Mouse (Mus musculus): Measurements from ENCODE around the gene Cfap300. TPM values are rescaled to one million over a fixed set of nuclear protein-coding genes. Genes with fewer than 3 reads are reported as not detected.

Gene Cfap300
- polyA plus RNA-seq, 1 experiment from 2014 or later, result 0.88 TPM

DNA sequence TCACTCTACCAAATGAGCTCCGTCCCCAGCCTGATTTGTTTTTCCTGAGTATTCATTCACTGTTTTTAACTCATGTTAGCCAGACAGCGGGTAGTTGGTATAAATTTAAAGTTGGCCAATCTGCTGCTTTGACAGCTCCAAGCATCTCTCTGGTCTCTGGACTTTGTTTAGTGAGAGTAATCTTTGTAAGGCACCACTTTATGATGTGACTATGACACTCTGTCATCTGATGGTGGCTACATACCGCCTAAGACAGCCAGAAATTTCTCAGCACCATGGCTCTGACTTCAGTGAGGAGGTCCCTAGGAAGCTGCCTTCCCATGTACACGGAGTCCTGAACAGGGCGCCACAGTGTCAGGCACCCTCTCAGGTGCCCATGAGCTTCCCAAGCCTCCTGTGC is 24.0 kb downstream of the Cfap300 start:
- WGBS (ENCODE audit: insufficient replicate concordance), result 66% methylated on average over 5 of the region's 5 CpGs
- H3K4me3 ChIP-seq (replicated peaks), result no peak overlapping the region

DNA sequence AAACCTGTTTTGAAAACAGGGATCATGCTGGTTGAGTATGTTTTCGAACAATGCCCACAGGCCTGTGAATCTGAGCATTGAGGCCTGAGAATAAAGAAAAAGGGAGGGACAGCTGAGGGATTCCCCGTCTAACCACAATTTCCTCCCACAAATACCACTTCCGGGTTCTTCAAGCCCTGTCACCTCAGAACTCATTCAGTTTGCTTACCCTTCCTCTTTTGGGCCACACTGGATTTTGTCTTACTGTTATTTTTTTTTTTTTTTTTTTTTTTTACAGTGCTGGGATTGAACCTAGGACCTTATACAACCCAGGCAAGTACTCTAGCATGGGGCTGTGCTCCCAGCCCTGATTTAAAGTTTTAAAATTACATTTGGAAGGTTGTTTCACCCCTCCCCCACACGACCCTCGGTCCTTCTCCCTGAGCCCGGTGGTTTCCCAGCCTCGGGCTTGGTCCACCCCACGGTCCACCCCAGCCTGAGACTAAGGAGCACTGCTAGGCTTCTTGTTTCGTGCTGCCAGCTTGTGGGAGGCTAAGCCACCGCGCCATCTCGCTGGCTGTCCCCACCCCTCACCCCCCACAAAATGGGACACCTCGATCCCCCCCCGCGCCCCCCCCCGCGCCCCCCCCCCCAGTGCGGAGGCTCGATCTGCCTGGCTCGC is 25.2 kb downstream of the Cfap300 start:
- H3K36me3 ChIP-seq (replicated peaks), result no peaks in the 10 kb centered on the region
- H3K4me2 ChIP-seq, result no peak overlapping the region
- H3K9ac ChIP-seq, result no peak overlapping the region
- H3K27ac ChIP-seq (replicated peaks), result no peak overlapping the region
- no peak for ATAC-seq (ENCODE audit: insufficient read depth)
- peaks cover 37% of the 10 kb centered on the region for H3K27me3 ChIP-seq
- no peaks in the 10 kb centered on the region for H3K9me3 ChIP-seq (replicated peaks)
- no peak overlapping the region for H3K4me3 ChIP-seq (replicated peaks)
- no peaks in the 10 kb centered on the region for H3K4me1 ChIP-seq (replicated peaks)
- 18% methylated on average over 17 of the region's 20 CpGs for WGBS (ENCODE audit: insufficient replicate concordance)

More for the DNA sequence above, 24.0 kb downstream of the Cfap300 start:
- H3K4me1 ChIP-seq (replicated peaks), result no peaks in the 10 kb centered on the region
- H3K4me2 ChIP-seq, result no peak overlapping the region
- H3K9me3 ChIP-seq (replicated peaks), result no peaks in the 10 kb centered on the region
- H3K36me3 ChIP-seq (replicated peaks), result no peaks in the 10 kb centered on the region
- H3K27me3 ChIP-seq, result peaks cover 30% of the 10 kb centered on the region
- no peak for ATAC-seq (ENCODE audit: insufficient read depth)
- no peak overlapping the region for H3K9ac ChIP-seq
- no peak overlapping the region for H3K27ac ChIP-seq (replicated peaks)

DNA sequence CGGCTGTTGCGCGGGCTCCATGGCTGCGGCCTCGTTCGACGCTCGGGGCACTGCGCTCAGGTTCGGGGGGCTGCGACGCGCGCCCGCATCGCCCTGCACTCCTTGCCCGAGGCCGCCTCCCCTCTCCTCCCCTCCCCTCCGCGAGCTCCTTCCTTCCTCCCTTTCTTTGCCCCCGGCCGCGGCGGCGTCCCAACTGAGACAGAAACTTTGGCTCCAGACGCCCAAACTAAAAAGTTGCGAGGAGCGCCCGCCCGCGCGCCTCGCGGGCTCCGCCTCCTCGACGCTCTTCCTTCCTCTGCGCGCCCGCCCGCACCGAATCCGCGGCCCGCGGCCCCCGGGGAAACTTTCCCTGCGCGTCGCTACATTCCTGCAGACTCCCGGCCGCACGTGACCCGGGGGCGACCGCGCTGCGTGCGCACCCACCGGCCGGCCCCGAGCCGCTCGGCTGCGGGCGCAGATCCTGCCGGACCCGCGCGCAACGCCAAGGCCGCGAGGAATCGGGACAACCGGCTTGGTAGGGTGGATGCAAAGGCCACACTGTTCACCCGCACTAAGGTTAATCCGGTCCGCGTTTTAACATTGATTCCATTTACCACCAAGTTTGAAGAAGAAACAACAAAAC is 38.1 kb downstream of the Cfap300 start, which contains the start of gene Yap1:
Yap1 (minus strand) TSS at position 227 of the 622 bp plus-strand sequence.
- H3K27me3 ChIP-seq, result peaks cover 92% of the 10 kb centered on the region
- ATAC-seq (ENCODE audit: insufficient read depth), result peak; percentile 64
- 0 out of 2 replicates have a peak, but pooled peaks cover 5% of the 10 kb centered on the region for H3K36me3 ChIP-seq (replicated peaks)
- 0 out of 2 replicates have a peak, but pooled peaks cover 6% of the 10 kb centered on the region for H3K4me1 ChIP-seq (replicated peaks)
- peak within 1 kb of the TSS; percentile 59 for H3K4me2 ChIP-seq
- H3K27ac ChIP-seq (replicated peaks), result peak within 1 kb of the TSS; percentile 65
- WGBS (ENCODE audit: insufficient replicate concordance), result 1% methylated on average over 73 of the region's 79 CpGs
- H3K9me3 ChIP-seq (replicated peaks), result no peaks in the 10 kb centered on the region
- H3K9ac ChIP-seq, result peak within 1 kb of the TSS; percentile 31; the same call in 1 of the 2 replicates
- peak within 1 kb of the TSS; percentile 57 for H3K4me3 ChIP-seq (replicated peaks)

DNA sequence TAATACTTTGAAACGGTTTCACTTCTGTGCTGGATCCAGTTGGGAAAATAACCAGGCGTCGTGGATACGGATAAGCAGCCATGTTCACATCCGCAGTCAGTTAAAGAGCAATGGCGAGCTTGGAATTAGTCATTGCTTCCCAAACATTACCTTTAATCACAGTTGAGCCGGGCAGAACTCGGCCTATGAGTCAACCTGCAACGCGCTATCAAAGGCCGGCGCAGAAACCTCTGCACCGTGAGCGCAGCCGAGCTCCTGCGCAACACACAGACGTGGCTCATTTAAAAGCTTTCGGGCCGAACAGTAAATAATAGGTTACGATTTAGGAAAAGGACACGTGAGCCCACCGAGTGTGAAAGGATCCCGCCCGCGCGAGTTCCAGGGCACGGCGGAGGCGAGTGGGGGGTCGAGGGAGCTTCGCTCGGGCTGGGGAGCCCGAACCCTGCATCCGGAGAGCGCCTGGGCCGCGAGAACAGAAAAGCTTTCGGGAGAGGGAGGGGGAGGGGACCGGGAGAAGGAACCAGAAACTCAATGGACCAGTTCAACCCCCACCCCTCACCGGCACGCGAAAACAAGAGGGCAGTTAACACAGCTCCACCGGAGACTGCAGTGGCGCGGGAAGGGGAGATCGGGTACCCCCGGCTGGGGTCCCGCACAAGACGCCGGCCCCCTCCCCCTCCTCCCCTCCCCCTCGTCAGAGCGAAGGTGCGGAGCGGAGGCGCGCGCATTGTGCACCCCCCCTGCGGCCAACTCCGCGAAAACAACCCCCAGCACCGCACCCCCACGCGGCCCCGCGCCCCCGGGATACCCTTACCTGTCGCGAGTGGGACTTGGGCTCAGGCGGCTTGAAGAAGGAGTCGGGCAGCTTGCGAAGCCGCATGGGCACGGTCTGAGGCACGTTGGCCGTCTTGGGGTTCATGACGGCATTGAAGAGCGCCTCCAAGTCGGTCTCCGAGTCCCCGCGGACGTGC is 39.0 kb downstream of the Cfap300 start:
- H3K4me3 ChIP-seq (replicated peaks), result peak overlapping the region; percentile 57
- ATAC-seq (ENCODE audit: insufficient read depth), result peak; percentile 60
- peak overlapping the region; percentile 65 for H3K27ac ChIP-seq (replicated peaks)
- WGBS (ENCODE audit: insufficient replicate concordance), result under 1% methylated on average over 72 of the region's 82 CpGs
- H3K36me3 ChIP-seq (replicated peaks), result 0 out of 2 replicates have a peak, but pooled peaks cover 5% of the 10 kb centered on the region
- H3K27me3 ChIP-seq, result peaks cover 92% of the 10 kb centered on the region
- peak overlapping the region; percentile 59 for H3K4me2 ChIP-seq
- no peaks in the 10 kb centered on the region for H3K9me3 ChIP-seq (replicated peaks)
- H3K9ac ChIP-seq, result peak overlapping the region; percentile 31; the same call in 1 of the 2 replicates
- H3K4me1 ChIP-seq (replicated peaks), result 0 out of 2 replicates have a peak, but pooled peaks cover 6% of the 10 kb centered on the region

DNA sequence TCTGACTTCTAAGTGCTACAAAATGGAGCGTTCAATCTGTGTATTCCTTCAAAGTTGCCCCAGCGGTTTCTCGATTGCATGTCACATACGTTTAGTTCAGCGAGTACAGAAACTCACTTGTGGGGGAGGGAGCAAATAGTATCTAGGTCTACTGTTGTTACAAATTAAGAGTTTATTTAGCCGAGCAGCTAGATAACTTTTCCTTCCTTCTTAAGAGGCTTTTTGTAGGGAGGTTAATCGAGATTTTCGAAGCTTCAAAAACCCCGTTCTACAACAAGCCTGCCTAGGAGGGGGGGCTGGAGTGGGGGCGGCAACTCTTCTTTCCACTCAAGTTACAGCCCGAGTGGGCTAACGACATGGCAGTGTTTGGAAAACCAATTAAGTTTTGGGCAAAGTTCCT is 39.8 kb downstream of the Cfap300 start:
- no peaks in the 10 kb centered on the region for H3K9me3 ChIP-seq (replicated peaks)
- peaks cover 88% of the 10 kb centered on the region for H3K27me3 ChIP-seq
- peak overlapping the region; percentile 57 for H3K4me3 ChIP-seq (replicated peaks)
- H3K4me2 ChIP-seq, result peak overlapping the region; percentile 59
- H3K4me1 ChIP-seq (replicated peaks), result 0 out of 2 replicates have a peak, but pooled peaks cover 6% of the 10 kb centered on the region
- 0 out of 2 replicates have a peak, but pooled peaks cover 5% of the 10 kb centered on the region for H3K36me3 ChIP-seq (replicated peaks)
- WGBS (ENCODE audit: insufficient replicate concordance), result 5% methylated on average over 12 of the region's 12 CpGs
- peak overlapping the region; percentile 65; the same call in 1 of the 2 replicates for H3K27ac ChIP-seq (replicated peaks)
- no peak overlapping the region for H3K9ac ChIP-seq
- no peak for ATAC-seq (ENCODE audit: insufficient read depth)

DNA sequence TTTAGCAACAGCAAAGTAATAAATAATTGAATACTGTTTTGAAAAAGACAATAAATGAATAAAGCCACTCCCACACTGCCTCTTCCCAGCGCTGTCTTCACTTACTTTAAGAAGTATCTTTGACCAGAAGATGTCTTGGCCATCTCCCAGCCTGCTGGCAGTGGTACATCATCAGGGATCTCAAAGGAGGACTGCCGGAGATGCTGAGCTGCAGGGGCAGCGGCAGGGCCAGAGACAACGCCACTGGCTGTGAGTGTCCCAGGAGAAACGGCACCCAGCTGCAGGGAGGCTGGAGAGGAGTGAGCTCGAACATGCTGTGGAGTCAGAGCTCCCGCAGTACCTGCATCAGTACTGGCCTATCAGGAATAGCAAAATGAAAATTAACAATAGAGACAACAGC is 41.3 kb downstream of the Cfap300 start:
- H3K9me3 ChIP-seq (replicated peaks), result no peaks in the 10 kb centered on the region
- ATAC-seq (ENCODE audit: insufficient read depth), result no peak
- 60% methylated on average over 7 of the region's 7 CpGs for WGBS (ENCODE audit: insufficient replicate concordance)
- 0 out of 2 replicates have a peak, but pooled peaks cover 6% of the 10 kb centered on the region for H3K4me1 ChIP-seq (replicated peaks)
- 0 out of 2 replicates have a peak, but pooled peaks cover 5% of the 10 kb centered on the region for H3K36me3 ChIP-seq (replicated peaks)
- no peak overlapping the region for H3K27ac ChIP-seq (replicated peaks)
- H3K4me3 ChIP-seq (replicated peaks), result no peak overlapping the region
- peaks cover 75% of the 10 kb centered on the region for H3K27me3 ChIP-seq
- no peak overlapping the region for H3K9ac ChIP-seq
- H3K4me2 ChIP-seq, result no peak overlapping the region

DNA sequence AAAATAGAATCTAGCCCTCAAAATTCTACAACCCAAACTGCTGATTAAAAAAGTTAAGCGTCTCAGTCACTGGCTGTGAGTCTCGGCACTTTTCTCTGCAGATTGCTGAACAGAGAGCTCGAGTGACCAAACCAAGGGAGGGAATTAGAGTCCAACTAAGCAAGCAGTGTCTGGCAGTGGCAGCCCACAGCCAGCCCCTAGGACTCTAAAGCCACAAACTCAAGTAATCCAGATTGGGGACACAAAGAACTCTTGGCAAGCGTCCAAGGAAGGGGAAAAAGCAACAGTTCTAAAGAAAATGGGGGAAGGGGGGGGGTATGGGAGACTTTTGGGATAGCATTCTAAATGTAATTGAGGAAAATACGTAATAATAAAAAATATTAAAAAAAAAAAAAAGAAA is 48.3 kb downstream of the Cfap300 start:
- H3K36me3 ChIP-seq (replicated peaks), result no peaks in the 10 kb centered on the region
- 53% methylated on average over 5 of the region's 5 CpGs for WGBS (ENCODE audit: insufficient replicate concordance)
- H3K4me2 ChIP-seq, result no peak overlapping the region
- H3K4me3 ChIP-seq (replicated peaks), result no peak overlapping the region
- H3K27ac ChIP-seq (replicated peaks), result no peak overlapping the region
- H3K9ac ChIP-seq, result no peak overlapping the region
- no peak for ATAC-seq (ENCODE audit: insufficient read depth)
- H3K9me3 ChIP-seq (replicated peaks), result no peaks in the 10 kb centered on the region
- H3K4me1 ChIP-seq (replicated peaks), result peaks cover 2% of the 10 kb centered on the region; the same call in 1 of the 2 replicates
- peaks cover 8% of the 10 kb centered on the region for H3K27me3 ChIP-seq

DNA sequence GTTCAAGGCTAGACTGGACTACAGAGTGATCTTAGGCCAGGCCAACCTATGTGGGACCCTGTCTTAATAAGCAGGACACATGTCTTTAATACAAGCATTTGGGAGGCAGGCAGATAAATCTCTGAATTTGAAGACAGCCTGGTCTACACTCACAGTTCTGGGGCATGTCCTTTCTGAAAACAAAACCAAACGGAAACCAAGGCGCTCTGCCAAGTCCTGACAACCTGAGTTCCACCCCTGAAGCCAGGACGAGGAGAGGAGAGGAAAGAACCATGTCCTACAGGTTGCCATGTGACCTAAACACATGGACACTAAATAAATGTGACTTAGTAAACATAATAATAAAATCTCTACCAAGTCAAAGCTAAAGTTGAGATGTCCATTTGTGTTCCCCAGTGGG is 50.0 kb downstream of the Cfap300 start:
- no peaks in the 10 kb centered on the region for H3K9me3 ChIP-seq (replicated peaks)
- WGBS (ENCODE audit: insufficient replicate concordance), result 54% methylated on average over 3 of the region's 3 CpGs
- H3K36me3 ChIP-seq (replicated peaks), result no peaks in the 10 kb centered on the region
- H3K27ac ChIP-seq (replicated peaks), result no peak overlapping the region
- no peak overlapping the region for H3K4me3 ChIP-seq (replicated peaks)
- peaks cover 2% of the 10 kb centered on the region; the same call in 1 of the 2 replicates for H3K4me1 ChIP-seq (replicated peaks)
- no peak for ATAC-seq (ENCODE audit: insufficient read depth)
- H3K27me3 ChIP-seq, result no peaks in the 10 kb centered on the region
- no peak overlapping the region for H3K4me2 ChIP-seq
- H3K9ac ChIP-seq, result no peak overlapping the region

DNA sequence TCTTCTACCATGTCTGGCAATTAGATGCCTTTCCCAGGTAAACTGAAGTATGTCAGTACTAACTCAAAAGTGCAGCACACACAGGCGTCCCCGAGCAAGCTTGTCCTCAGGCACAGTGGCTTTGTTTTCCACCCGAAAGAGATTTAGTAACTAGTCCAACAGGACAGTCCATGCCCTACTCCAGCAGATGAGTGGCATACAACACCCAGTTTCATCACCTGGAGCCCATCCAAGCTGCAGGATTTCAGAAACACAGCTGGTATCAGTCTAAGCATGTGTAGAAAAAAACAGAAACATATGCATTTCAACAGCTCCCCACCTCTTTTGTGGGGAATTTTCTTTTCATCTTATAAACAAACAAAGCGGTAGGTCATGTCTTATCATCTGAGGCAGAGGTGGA is 51.7 kb downstream of the Cfap300 start:
- Histone ChIP-seq H3K9ac (no peak overlapping the region), H3K4me2 (no peak overlapping the region), H3K4me3 (replicated peaks) (no peak overlapping the region), H3K4me1 (replicated peaks) (peaks cover 2% of the 10 kb centered on the region; the same call in 1 of the 2 replicates), H3K27me3 (no peaks in the 10 kb centered on the region), H3K36me3 (replicated peaks) (no peaks in the 10 kb centered on the region), H3K9me3 (replicated peaks) (no peaks in the 10 kb centered on the region), H3K27ac (replicated peaks) (no peak overlapping the region)
- no peak for ATAC-seq (ENCODE audit: insufficient read depth)
- WGBS (ENCODE audit: insufficient replicate concordance), result 51% methylated on average over 4 of the region's 4 CpGs

DNA sequence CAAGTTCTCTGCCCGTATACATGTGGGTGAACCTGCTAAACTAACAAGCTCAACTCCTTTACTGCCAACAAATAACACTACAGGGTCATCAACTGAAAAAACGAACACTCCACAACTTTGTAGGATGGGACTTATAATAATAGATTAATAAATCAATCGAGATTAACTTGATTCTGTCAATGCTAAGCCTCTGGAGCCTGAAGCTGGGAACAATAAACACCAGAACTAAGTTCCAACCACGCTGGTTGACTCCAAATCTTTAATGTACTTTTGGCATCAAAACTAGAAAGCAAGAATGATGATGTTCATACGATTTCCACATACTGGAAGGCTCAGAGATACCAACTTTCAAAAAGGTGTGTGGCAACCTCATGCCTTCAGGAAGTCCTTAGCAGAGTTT is 55.5 kb downstream of the Cfap300 start:
- WGBS (ENCODE audit: insufficient replicate concordance), result 49% methylated on average over 5 of the region's 5 CpGs
- Histone ChIP-seq H3K36me3 (replicated peaks) (no peaks in the 10 kb centered on the region), H3K4me2 (no peak overlapping the region), H3K27me3 (no peaks in the 10 kb centered on the region), H3K4me1 (replicated peaks) (peaks cover 2% of the 10 kb centered on the region; the same call in 1 of the 2 replicates), H3K27ac (replicated peaks) (no peak overlapping the region), H3K9ac (no peak overlapping the region), H3K4me3 (replicated peaks) (no peak overlapping the region), H3K9me3 (replicated peaks) (no peaks in the 10 kb centered on the region)
- no peak for ATAC-seq (ENCODE audit: insufficient read depth)
